Mouse (Mus musculus): ENCODE results near the gene Tmem117. TPM values are rescaled to one million over a fixed set of nuclear protein-coding genes. Genes with fewer than 3 reads are reported as not detected.

The Tmem117 gene
- polyA plus RNA-seq, 1 experiment from 2014 or later, result 16.1 TPM

DNA sequence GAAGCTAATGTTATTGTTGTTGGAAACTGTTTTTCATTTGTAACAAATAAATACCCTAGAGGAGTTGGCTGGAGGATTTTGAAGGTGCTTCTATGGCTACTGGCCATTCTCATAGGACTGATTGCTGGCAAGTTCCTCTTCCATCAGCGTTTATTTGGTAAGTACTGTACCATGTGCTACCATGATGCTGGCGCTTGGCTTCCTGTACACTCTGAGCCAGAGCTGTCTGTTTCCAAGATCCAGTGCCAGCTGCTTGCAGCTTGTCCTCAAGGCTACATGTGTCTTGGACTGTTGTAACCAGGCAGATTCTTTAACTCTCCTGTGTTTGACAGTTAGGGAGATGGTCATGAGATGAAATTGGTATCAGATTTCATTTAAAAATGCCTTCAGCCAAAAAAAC is 9.2 kb downstream of the Tmem117 start:
- H3K9ac ChIP-seq, result no peak overlapping the region
- H3K9me3 ChIP-seq (ENCODE audit: control insufficient read depth, low read length), result no peaks in the 10 kb centered on the region
- DNase-seq (ENCODE audit: low spot score) (no peak), ATAC-seq (ENCODE audit: low FRiP score) (no peak)
- H3K4me2 ChIP-seq (replicated peaks), result no peak overlapping the region
- H3K27ac ChIP-seq, result no peak overlapping the region
- H3K36me3 ChIP-seq (replicated peaks; ENCODE audit: control insufficient read depth, insufficient read depth), result no peaks in the 10 kb centered on the region
- H3K4me3 ChIP-seq (replicated peaks; ENCODE audit: low read length), result no peak overlapping the region
- H3K4me1 ChIP-seq (replicated peaks; ENCODE audit: control insufficient read depth, insufficient read depth, low read length), result no peaks in the 10 kb centered on the region
- H3K27me3 ChIP-seq (ENCODE audit: control insufficient read depth, insufficient read depth, low read length), result no peaks in the 10 kb centered on the region
- whole genome bisulfite sequencing, result 86% methylated on average over 2 of the region's 2 CpGs

GRCm38 (mm10) chr15:94639126-94639525 is 10.1 kb downstream of the Tmem117 start:
- Histone ChIP-seq H3K9me3 (ENCODE audit: control insufficient read depth, low read length) (no peaks in the 10 kb centered on the region), H3K27me3 (ENCODE audit: control insufficient read depth, insufficient read depth, low read length) (no peaks in the 10 kb centered on the region), H3K36me3 (replicated peaks; ENCODE audit: control insufficient read depth, insufficient read depth) (no peaks in the 10 kb centered on the region), H3K4me3 (replicated peaks; ENCODE audit: low read length) (no peak overlapping the region), H3K4me2 (replicated peaks) (no peak overlapping the region), H3K9ac (no peak overlapping the region), H3K27ac (no peak overlapping the region), H3K4me1 (replicated peaks; ENCODE audit: control insufficient read depth, insufficient read depth, low read length) (no peaks in the 10 kb centered on the region)
- ATAC-seq (ENCODE audit: low FRiP score) (no peak), DNase-seq (ENCODE audit: low spot score) (no peak)
- WGBS, result 71% methylated on average over 2 of the region's 2 CpGs

DNA sequence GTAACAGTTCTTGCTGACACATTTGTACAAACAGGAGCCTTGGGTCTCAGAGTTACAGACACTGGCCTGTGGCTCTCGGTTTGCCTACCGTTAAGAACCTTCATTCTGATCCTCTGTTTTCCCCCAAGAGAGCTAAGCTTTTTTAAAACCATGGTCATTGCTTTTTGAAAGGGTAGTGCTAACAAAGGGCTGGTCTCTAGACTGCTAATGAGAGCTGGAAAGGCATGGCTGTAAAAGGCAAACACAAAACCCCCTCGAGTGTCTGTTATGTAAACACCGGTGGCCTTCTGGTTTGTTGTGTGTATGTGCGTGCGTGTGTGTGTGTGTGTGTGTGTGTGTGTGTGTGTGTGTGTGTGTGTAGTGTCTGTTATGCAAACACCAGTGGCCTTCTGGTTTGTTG is 17.0 kb downstream of the Tmem117 start:
- H3K36me3 ChIP-seq (replicated peaks; ENCODE audit: control insufficient read depth, insufficient read depth), result no peaks in the 10 kb centered on the region
- H3K4me1 ChIP-seq (replicated peaks; ENCODE audit: control insufficient read depth, insufficient read depth, low read length), result peaks cover 19% of the 10 kb centered on the region; the same call in 1 of the 2 replicates
- WGBS, result 37% methylated on average over 6 of the region's 6 CpGs
- no peaks in the 10 kb centered on the region for H3K27me3 ChIP-seq (ENCODE audit: control insufficient read depth, insufficient read depth, low read length)
- H3K4me2 ChIP-seq (replicated peaks), result no peak overlapping the region
- ATAC-seq (ENCODE audit: low FRiP score) (no peak), DNase-seq (ENCODE audit: low spot score) (no peak)
- H3K9me3 ChIP-seq (ENCODE audit: control insufficient read depth, low read length), result no peaks in the 10 kb centered on the region
- H3K9ac ChIP-seq, result no peak overlapping the region
- H3K27ac ChIP-seq, result no peak overlapping the region
- H3K4me3 ChIP-seq (replicated peaks; ENCODE audit: low read length), result no peak overlapping the region

GRCm38 (mm10) chr15:94648430-94648829 is 19.4 kb downstream of the Tmem117 start:
- Histone ChIP-seq H3K4me3 (replicated peaks; ENCODE audit: low read length) (no peak overlapping the region), H3K36me3 (replicated peaks; ENCODE audit: control insufficient read depth, insufficient read depth) (no peaks in the 10 kb centered on the region), H3K27me3 (ENCODE audit: control insufficient read depth, insufficient read depth, low read length) (no peaks in the 10 kb centered on the region), H3K27ac (no peak overlapping the region), H3K4me2 (replicated peaks) (no peak overlapping the region), H3K9ac (no peak overlapping the region), H3K4me1 (replicated peaks; ENCODE audit: control insufficient read depth, insufficient read depth, low read length) (peaks cover 24% of the 10 kb centered on the region; the same call in 1 of the 2 replicates), H3K9me3 (ENCODE audit: control insufficient read depth, low read length) (no peaks in the 10 kb centered on the region)
- WGBS, result 68% methylated on average over 8 of the region's 8 CpGs
- DNase-seq (ENCODE audit: low spot score) (no peak), ATAC-seq (ENCODE audit: low FRiP score) (no peak)

GRCm38 (mm10) chr15:94649071-94649765 is 20.2 kb downstream of the Tmem117 start:
- Histone ChIP-seq H3K4me2 (replicated peaks) (no peak overlapping the region), H3K9ac (no peak overlapping the region), H3K4me3 (replicated peaks; ENCODE audit: low read length) (no peak overlapping the region), H3K36me3 (replicated peaks; ENCODE audit: control insufficient read depth, insufficient read depth) (no peaks in the 10 kb centered on the region), H3K27me3 (ENCODE audit: control insufficient read depth, insufficient read depth, low read length) (no peaks in the 10 kb centered on the region), H3K27ac (no peak overlapping the region), H3K9me3 (ENCODE audit: control insufficient read depth, low read length) (no peaks in the 10 kb centered on the region), H3K4me1 (replicated peaks; ENCODE audit: control insufficient read depth, insufficient read depth, low read length) (peaks cover 24% of the 10 kb centered on the region; the same call in 1 of the 2 replicates)
- ATAC-seq (ENCODE audit: low FRiP score) (no peak), DNase-seq (ENCODE audit: low spot score) (no peak)
- WGBS, result 51% methylated on average over 17 of the region's 17 CpGs

GRCm38 (mm10) chr15:94649766-94650120 is 20.7 kb downstream of the Tmem117 start:
- H3K9ac ChIP-seq, result no peak overlapping the region
- H3K4me2 ChIP-seq (replicated peaks), result no peak overlapping the region
- no peaks in the 10 kb centered on the region for H3K36me3 ChIP-seq (replicated peaks; ENCODE audit: control insufficient read depth, insufficient read depth)
- no peaks in the 10 kb centered on the region for H3K27me3 ChIP-seq (ENCODE audit: control insufficient read depth, insufficient read depth, low read length)
- no peak overlapping the region for H3K27ac ChIP-seq
- no peaks in the 10 kb centered on the region for H3K9me3 ChIP-seq (ENCODE audit: control insufficient read depth, low read length)
- ATAC-seq (ENCODE audit: low FRiP score) (no peak), DNase-seq (ENCODE audit: low spot score) (no peak)
- 32% methylated on average over 13 of the region's 13 CpGs for WGBS
- peaks cover 24% of the 10 kb centered on the region; the same call in 1 of the 2 replicates for H3K4me1 ChIP-seq (replicated peaks; ENCODE audit: control insufficient read depth, insufficient read depth, low read length)
- H3K4me3 ChIP-seq (replicated peaks; ENCODE audit: low read length), result no peak overlapping the region

GRCm38 (mm10) chr15:94651350-94651749 is 22.3 kb downstream of the Tmem117 start:
- Histone ChIP-seq H3K4me3 (replicated peaks; ENCODE audit: low read length) (no peak overlapping the region), H3K27me3 (ENCODE audit: control insufficient read depth, insufficient read depth, low read length) (no peaks in the 10 kb centered on the region), H3K9me3 (ENCODE audit: control insufficient read depth, low read length) (no peaks in the 10 kb centered on the region), H3K4me1 (replicated peaks; ENCODE audit: control insufficient read depth, insufficient read depth, low read length) (peaks cover 24% of the 10 kb centered on the region; the same call in 1 of the 2 replicates), H3K36me3 (replicated peaks; ENCODE audit: control insufficient read depth, insufficient read depth) (no peaks in the 10 kb centered on the region), H3K4me2 (replicated peaks) (no peak overlapping the region), H3K27ac (no peak overlapping the region), H3K9ac (no peak overlapping the region)
- WGBS, result 65% methylated on average over 9 of the region's 9 CpGs
- ATAC-seq (ENCODE audit: low FRiP score) (no peak), DNase-seq (ENCODE audit: low spot score) (no peak)

GRCm38 (mm10) chr15:94651969-94652842 is 23.2 kb downstream of the Tmem117 start:
- ATAC-seq (ENCODE audit: low FRiP score), result no peak
- Histone ChIP-seq H3K36me3 (replicated peaks; ENCODE audit: control insufficient read depth, insufficient read depth) (no peaks in the 10 kb centered on the region), H3K4me2 (replicated peaks) (no peak overlapping the region), H3K27me3 (ENCODE audit: control insufficient read depth, insufficient read depth, low read length) (no peaks in the 10 kb centered on the region), H3K4me1 (replicated peaks; ENCODE audit: control insufficient read depth, insufficient read depth, low read length) (peaks cover 24% of the 10 kb centered on the region; the same call in 1 of the 2 replicates), H3K27ac (no peak overlapping the region), H3K9me3 (ENCODE audit: control insufficient read depth, low read length) (no peaks in the 10 kb centered on the region), H3K4me3 (replicated peaks; ENCODE audit: low read length) (no peak overlapping the region), H3K9ac (no peak overlapping the region)
- 67% methylated on average over 13 of the region's 13 CpGs for WGBS
- DNase-seq (ENCODE audit: low spot score), result no peak

- no peak overlapping the region for H3K4me3 ChIP-seq (replicated peaks; ENCODE audit: low read length)
- peaks cover 28% of the 10 kb centered on the region; the same call in 1 of the 2 replicates for H3K4me1 ChIP-seq (replicated peaks; ENCODE audit: control insufficient read depth, insufficient read depth, low read length)
- H3K9ac ChIP-seq, result no peak overlapping the region
- DNase-seq (ENCODE audit: low spot score) (no peak), ATAC-seq (ENCODE audit: low FRiP score) (no peak)
- H3K36me3 ChIP-seq (replicated peaks; ENCODE audit: control insufficient read depth, insufficient read depth), result no peaks in the 10 kb centered on the region
- 56% methylated on average over 3 of the region's 3 CpGs for WGBS
- no peak overlapping the region for H3K27ac ChIP-seq
- H3K9me3 ChIP-seq (ENCODE audit: control insufficient read depth, low read length), result no peaks in the 10 kb centered on the region
- H3K27me3 ChIP-seq (ENCODE audit: control insufficient read depth, insufficient read depth, low read length), result no peaks in the 10 kb centered on the region
- H3K4me2 ChIP-seq (replicated peaks), result no peak overlapping the region
These were observed 23.8 kb downstream of the Tmem117 start for GRCm38 (mm10) chr15:94652843-94653206.

All from hindbrain, embryonic 14.5 days (tissue).